Mouse (Mus musculus) adrenal gland, postnatal 25 days (tissue): ENCODE measurements around the gene Fam168a. TPM values are rescaled to one million over a fixed set of nuclear protein-coding genes. Genes with fewer than 3 reads are reported as not detected.

ENCODE experiments used
- DNase-seq: peaks from one replicate; pipeline ENCODE4 v3.0.0; 2021; ENCODE audit warnings: mixed read lengths
- microRNA-seq, 2 experiments: library from miRNA; unstranded; fragments of <30 nt; microRNA quantifications; one replicate each; pipeline ENCODE4 v1.2.0; 2021
- total RNA-seq: library from RNA; stranded (reverse); gene quantifications from 2 replicates; pipeline ENCODE4 v1.2.3, GENCODE M21; 2021

Gene Fam168a
- total RNA-seq, 1 experiment from 2014 or later = 64.6 TPM

DNA sequence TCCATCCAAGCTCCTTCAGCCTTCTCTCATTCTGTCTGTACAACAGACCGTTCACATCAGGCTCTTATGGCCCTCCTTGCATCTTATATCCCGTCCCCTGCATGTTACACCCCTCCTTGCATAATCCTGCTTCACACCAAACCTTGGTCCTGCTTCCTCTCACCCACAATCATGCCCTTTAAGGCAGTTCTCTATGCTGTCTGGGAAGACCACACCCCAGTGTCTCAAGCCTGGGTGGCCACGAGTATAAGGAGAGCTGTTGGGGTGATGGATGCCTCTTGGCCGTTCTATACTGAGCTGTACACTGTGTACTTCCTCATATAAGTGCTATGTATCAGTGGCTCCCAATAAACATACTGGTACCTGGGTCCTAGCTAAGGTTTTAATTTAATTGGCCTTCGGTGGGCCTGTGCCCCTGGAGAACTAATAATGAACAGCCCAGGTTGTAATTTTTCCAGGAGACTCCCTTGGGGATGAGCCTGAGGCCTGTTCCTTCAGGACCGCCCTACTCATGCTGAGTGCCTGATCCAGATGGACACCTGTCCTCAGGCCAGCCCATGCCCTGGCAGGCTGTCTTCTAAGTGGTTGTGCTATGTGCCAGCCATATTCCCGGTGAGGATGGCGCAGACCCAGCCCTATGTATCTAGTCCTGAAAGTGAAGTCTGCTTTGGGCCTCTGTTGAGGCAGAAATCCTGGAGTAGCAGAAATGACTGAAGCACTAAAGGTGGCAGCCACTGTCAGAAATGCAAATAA, 163.6 kb downstream of the Fam168a start:
- DNase-seq = no peak

DNA sequence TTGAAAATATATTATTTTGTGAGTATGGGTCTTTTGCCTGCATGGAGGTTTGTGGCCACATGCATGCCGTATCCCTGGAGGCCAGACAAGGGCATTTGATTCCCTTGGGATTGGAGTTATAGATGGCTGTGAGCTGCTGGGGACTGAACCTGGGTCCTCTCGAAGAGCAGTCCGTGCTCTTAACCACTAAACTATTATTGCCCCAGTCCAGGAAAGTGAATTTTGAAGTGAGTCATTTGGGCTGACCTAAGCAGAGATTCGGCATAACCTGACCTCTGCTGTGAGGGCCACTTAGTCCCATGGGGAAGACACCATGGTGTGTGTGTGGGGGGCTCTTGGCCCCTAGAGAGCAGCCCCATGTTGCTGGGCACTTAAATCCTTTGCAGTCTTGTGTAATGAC, 164.9 kb downstream of the Fam168a start:
- no peak for DNase-seq

DNA sequence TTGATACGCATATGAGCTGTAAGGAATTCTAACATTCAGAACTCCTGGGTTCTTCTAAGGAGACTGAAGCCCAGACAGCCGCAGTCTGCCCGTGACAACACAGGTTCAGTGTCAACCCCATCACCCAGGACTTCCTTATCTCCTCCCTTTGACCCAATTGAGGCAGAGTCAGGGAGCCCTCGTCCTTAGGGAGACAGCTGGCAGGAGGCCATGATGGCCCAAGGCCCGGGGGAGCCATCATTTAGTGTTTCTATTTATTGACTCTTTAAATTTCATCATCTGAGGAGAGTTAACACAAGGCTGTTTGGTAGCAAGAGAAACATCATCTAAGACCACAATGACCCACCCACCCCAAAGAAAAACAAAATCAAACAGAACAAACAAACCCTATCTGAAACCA, 165.5 kb downstream of the Fam168a start:
- peak; percentile 71 for DNase-seq

DNA sequence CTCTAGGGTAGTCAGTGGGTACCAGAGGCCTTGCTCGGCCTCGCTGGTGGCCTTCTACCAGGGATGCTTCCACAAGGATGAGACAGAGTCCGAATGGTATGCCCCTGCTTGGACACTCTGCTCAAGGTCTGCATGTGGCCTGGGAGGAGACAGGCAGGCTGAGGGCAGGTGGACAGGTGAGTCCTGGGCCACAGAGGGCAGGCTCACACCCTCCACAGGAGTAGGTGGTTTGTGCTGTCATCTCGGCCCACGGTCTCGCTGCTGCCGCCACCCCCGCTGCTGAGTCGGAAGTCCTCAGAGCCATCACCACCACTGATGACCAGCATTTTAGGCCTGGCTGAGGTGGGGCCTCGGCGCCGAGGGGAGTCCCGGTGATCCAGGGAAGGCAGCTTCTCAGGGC, 166.8 kb downstream of the Fam168a start:
- no peak for DNase-seq

DNA sequence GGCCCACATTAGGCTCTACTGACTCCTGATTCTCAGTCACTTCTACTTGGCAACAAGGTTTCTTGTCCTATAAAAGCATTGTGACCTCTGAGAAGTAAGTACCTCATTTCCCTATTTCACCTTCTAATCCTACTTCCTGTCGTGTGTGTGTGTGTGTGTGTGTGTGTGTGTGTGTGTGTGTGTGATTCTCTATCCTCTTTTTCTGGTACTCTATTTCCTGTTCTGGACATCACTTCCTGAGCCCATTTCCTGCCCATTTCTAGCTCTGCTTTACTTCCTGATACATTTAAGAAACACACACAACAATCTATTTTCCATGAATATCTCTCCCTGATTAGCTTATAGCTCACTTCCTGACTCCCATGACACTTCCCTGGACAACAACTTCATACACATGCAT, 169.4 kb downstream of the Fam168a start:
- DNase-seq = no peak

DNA sequence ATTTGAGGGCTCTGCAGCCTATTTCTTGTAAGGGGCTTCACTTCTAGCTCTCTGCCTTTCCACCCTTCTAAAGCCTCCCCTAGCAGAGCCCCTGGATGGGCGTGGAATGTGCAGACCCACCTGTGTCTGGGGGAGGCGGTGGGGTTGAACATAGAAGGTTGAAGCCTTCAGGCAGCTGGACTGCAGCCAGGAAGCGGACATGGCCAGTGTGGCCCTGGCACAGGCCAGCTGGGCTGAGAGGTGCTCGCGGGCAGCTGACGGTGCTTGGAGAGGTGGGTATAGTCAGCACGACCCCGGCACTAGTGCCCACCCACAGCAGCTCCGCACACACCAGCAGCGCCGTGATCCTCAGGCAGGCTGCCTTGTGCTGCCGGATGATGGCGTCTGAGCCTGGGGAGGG, 169.9 kb downstream of the Fam168a start:
- no peak for DNase-seq

DNA sequence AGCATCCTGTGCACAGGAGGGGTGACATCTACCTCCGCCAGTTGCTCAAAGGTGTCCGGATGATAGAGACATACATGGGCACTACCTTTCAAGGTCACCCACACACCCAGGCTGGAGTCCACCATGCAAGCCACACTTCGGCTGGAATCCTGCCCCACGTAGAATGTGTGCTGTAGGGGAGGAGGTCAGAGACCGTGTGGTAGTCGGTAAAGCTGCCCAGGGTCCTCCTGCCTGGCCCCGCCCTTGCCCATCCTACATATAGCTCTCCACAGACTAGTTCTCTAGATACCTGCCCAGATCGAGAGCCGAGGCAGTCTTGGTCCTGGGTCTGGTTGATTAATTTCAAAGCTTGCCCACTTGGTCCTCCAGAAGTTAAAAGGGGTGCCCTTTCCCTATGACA, 170.3 kb downstream of the Fam168a start:
- no peak for DNase-seq

DNA sequence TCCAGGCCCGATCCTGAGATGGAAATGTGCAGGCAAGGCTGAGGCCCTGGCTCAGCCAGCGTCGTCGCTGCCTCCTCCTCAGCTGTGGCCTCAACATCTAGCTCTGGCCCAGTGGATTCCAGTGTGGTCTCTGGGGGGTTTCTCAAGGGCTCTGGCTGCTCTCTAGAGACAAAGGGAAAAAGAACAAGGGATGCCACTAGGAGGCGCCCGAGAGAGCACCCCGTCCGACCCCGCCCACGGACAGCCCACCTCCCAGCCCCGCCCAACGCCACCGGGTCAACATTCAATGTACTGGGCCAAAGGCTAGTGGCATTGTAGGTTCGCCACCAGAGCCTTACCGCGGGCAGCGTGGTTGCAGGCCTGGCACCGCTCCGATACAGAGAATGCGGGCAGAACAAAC, 173.2 kb downstream of the Fam168a start:
- peak; percentile 74 for DNase-seq

DNA sequence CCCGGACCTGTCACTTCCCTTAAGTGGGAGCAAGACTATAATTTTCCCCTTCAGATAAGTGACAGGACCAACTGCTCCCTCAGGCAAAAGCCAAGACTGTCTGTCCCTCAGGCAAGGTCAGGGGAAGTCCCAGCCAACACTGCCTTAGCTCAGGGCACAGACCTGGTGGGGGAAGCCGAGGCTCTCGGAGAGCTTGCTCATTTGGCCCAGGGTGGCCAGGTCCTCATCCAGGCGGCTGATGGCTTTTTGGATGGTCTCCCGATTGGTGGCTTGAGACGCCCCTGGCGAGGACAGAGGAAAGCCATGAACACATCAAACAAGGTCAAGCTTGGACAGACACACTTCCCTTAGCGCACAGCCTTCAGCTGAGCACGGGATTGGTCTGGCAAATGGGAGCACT, 175.1 kb downstream of the Fam168a start:
- no peak for DNase-seq

DNA sequence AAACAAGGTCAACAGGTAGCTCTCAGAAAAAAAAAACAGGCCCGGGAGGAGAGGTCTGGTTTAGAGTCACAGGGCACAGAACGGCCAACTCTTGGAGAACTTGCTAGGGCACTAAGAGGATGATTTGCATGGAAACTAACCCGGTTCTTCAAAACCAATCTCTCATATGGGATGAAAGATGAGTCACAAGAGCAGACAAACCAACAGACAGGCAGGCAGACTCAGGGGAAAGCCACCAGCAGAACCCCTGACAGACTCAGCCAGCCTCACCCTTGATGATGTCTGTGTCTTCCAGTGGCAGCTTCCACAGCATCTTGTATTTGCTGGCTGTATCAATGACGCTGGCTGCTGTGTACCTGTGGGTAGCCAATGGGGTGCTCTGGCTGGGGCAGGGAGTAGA, 175.5 kb downstream of the Fam168a start:
- DNase-seq = no peak

DNA sequence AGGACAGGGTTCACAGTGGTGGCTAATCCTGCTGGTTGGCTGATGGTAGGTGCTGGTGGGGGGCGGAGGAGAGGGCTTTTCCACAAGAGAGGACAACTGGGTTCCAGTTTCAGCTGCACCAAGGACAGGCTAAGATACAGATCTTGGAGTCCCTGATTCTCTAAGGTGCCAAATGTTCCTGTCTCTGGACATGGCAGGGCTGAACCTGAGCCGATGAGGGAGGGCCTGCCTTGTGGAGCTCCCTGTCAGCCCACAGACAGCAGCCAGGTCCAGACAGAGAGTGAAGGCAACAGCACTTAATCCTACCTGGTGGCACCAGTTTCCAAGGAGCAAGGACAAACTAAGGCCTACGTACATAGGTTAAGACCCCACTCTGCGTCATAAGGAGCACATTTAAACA, 178.0 kb downstream of the Fam168a start:
- DNase-seq = peak; percentile 0

DNA sequence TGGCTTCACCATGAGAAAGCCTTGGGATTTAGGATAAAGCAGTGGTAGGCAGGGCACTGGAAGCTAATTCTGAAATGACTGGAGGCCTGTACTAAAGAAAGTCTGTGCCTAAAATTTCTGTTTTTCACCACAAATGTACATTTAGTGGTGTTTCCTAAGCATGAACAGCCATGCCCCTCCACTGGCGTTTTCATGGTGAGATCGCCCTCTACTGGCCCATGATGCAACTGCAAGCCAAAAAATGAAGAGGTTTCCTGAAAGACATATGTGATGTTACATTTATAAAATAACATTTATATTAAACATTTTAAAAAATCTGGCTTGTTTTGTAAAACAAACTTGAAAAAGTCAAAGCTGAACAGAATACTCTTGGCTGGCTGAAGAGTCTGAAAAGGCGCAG, 180.1 kb downstream of the Fam168a start:
- DNase-seq = peak; percentile 55

Small RNA genes within 50 kb of the gene (microRNA-seq; reads per million reads assigned to microRNA genes)
- 247 reads per million in 2 experiments for gene Mir3102

Other genes with a start within 250 kb of the Fam168a start
- 24.6 and 30.5 TPM in 2 replicates for gene Ucp3, start 233.6 kb upstream of the Fam168a start, total RNA-seq
- gene Ucp2, start 213.3 kb upstream of the Fam168a start, total RNA-seq = 142 and 190 TPM in 2 replicates
- not detected in 2 replicates for gene Dnajb13, start 191.7 kb upstream of the Fam168a start, total RNA-seq
- gene Coa4, start 169.6 kb upstream of the Fam168a start, total RNA-seq = 11.5 and 11.7 TPM in 2 replicates
- gene Rab6a, start 99.2 kb upstream of the Fam168a start, total RNA-seq = 64.8 and 67.5 TPM in 2 replicates
- gene Mrpl48, start 98.3 kb upstream of the Fam168a start, total RNA-seq = 48.3 and 60.4 TPM in 2 replicates
- 2.1 and 3.3 TPM in 2 replicates for gene Plekhb1, start 44.2 kb upstream of the Fam168a start, total RNA-seq
- 1.0 and 1.3 TPM in 2 replicates for gene Relt, start 156.8 kb downstream of the Fam168a start, total RNA-seq
- gene Arhgef17, start 225.5 kb downstream of the Fam168a start, total RNA-seq = 76.1 and 81.2 TPM in 2 replicates